Mouse (Mus musculus) liver, postnatal 0 days (tissue): ENCODE data around the gene Rnf39.

Experiments used
- CTCF ChIP-seq: sonication (generic); IDR thresholded peaks from 2 replicates; pipeline ENCODE4 v1.5.1; 2016; ENCODE audit warnings: antibody characterized with exemption, low read depth
- EP300 ChIP-seq: IDR thresholded peaks from 2 replicates; pipeline ENCODE4 v1.6.1; 2016; ENCODE audit warnings: antibody characterized with exemption, low read depth, mild to moderate bottlenecking

GRCm38 (mm10) chr17:36927496-36928120, 15.1 kb upstream of the Rnf39 start:
- TF ChIP-seq CTCF (no peak), EP300 (no peak)
